Mouse (Mus musculus) layer of hippocampus, adult 9-11 months (tissue): ENCODE data around the gene Gulp1.

Experiments used
- DNase-seq: peaks from one replicate; pipeline ENCODE4 v3.0.0; 2022

The Gulp1 gene

DNA sequence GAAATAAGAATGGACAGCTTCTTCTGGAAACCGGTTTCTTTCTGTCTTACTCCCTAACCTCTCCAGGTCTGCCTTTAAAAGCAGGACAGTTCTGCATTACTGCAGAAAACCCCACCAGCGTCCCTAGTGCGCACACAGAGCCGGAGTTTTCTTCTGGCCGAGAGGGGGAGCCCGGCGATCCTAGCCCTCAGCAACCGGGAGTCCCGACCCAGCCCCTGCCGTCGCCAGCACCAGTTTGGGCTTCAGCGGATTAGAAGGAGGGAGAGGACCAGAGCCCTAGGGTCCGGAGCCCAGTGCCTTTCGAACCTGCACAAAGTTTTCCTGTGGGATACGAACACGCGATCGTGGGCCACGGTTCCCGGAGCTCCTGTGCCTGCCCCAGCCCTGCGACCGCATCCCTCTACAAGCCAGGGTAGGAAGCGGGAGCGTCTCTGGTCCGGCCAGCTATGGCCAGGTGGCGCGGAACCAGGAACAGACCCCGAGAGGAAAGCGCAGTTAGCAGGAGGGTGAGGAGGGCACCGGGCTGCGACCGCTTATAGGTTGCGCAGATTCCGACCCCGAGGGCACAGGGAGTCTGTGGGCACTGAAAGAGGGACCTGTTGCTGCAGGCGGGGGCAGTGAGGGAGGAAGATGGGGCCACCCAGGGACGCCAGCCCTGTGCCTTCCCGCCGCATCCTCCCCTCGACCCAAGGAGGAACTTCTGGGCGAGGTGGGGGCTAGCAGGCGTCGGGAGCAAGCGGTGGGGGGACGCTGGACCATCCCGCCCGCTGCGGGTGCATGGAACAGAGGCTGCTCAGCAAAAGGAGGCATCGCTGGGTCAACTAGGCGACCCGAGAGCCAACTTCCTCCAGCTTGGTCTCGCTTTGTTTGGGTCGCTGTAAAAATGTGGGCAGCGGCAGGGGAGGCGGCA is at the start of gene Gulp1:
Gene Gulp1, plus strand, starts transcription at position 51 of the 910 bp plus-strand sequence.
- DNase-seq = peak; percentile 8

DNA sequence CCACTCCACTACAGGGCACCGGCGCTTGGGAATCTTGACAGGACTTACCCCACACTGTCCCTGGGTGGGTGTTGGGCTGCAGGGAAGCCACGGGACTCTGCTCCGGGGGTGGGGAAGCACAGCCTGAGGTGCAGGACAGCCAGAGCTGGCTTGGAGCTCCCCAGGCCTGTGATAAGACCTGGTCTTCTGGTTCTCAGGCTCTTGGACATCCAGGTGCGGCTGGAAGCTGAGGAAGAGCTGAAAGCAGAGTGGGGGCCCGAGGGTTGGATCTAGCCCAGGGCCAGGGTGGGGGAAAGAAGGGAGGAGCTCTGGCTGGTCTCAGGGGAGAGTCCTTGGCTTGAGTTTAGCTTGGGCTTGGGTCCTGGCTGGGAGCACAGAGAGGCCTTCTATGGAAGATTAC is 1.1 kb upstream of the Gulp1 start:
- DNase-seq = no peak

GRCm38 (mm10) chr1:44552371-44552841 is 1.1 kb downstream of the Gulp1 start:
- peak; percentile 11 for DNase-seq

- peak; percentile 11 for DNase-seq
These were observed 2.0 kb downstream of the Gulp1 start for GRCm38 (mm10) chr1:44553166-44553898.

DNA sequence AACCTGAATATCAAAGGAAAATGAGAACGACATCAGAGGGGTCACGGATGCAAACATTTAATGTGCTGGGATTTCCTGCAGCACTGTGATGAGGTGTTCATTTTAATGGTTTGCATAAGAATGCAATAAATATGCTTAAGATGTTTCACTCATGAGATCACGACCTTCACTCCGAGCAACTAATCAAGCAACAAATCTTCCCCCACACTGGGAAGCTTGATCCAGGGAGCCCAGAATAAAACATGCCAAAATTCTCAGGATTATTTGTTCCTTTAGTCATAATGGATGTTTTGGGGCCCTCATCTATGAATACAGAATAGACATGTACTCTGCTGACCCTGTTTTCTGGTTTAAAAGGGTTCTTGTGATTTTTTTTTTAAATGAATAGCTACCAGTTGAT is 16.1 kb downstream of the Gulp1 start:
- no peak for DNase-seq

DNA sequence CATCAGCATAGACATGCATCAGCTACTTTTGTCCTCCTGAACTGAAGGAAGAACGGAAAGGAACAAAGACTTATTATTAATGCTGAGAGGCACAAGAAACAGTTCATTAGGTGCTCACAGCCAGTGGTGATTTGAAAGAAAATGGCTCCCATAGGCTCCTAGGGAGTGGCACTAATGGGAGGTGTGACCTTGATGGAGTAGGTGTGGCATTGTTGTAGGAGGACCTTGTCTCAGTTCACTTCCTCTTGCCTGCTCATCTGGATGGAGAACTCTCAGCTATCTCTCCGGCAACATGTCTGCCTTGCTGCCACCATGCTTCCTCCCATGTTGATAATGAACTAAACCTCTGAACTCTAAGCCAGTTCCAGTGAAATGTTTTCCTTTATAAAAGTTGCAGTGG is 17.0 kb downstream of the Gulp1 start:
- no peak for DNase-seq

- DNase-seq = no peak
These were observed 24.7 kb downstream of the Gulp1 start for GRCm38 (mm10) chr1:44576001-44576400.

- DNase-seq = no peak
These were observed 25.3 kb downstream of the Gulp1 start for GRCm38 (mm10) chr1:44576610-44577009.

GRCm38 (mm10) chr1:44580390-44580789 is 29.1 kb downstream of the Gulp1 start:
- DNase-seq = no peak

DNA sequence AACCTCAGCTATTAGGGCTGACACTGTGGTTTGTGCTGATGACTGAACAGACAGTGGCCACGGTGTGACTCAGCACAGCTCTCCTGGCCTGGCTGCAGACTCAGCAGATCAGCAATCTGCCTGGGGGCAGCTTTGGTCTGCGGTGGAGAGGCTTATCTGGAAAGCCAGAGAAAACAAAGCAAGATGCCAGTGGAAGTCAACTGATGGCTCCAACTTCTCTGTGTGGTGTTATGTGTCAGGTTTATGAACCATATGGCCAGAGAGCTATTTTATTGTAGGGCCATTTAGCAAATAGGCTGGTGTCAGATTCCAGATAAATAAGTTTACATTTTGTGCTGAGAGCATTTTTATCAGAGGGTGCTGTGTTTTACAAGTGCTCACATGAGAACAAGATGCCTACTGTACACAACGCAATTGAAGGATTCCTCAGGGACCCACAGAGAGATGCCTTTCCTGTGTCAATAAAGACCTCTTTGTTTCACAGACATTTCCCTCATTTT is 33.6 kb downstream of the Gulp1 start:
- no peak for DNase-seq

GRCm38 (mm10) chr1:44591742-44592141 is 40.4 kb downstream of the Gulp1 start:
- no peak for DNase-seq

GRCm38 (mm10) chr1:44593109-44593508 is 41.8 kb downstream of the Gulp1 start:
- DNase-seq = no peak

GRCm38 (mm10) chr1:44598312-44598711 is 47.0 kb downstream of the Gulp1 start:
- DNase-seq = no peak

DNA sequence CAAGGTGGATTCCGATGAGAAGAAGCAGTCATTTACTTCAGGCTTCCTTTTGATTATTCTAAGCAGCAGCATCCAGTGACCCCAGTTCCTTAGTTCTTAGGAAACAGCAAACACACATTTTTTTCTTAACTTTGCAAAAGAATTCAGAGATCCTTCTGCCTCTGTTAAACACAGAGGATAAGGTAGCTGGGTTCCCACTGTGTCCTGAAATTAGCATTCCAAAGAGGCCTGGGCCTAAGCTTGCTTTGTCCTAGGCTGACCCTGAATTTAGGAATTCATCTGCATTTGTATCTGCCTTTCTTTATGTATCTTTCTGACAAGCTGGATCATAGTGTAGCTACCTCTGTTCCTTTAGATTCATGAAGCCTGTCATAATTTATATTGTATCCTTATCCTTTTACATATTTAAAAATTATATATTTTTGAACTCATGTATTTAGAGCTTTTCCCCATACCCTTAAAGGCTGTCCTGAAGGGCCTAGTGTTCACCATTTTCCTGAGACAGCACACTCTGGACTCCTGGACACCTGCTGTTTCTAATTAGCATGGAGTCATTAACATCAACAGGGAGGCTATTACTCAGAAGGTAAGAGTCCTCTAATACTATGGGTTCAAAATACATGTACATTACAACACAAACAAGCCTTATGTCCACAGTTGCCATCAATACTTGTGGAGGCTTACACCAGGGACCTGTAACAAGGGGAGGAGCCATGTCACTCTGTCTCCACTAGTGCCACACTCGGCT is 62.2 kb downstream of the Gulp1 start:
- DNase-seq = no peak

GRCm38 (mm10) chr1:44618751-44619150 is 67.4 kb downstream of the Gulp1 start:
- no peak for DNase-seq

DNA sequence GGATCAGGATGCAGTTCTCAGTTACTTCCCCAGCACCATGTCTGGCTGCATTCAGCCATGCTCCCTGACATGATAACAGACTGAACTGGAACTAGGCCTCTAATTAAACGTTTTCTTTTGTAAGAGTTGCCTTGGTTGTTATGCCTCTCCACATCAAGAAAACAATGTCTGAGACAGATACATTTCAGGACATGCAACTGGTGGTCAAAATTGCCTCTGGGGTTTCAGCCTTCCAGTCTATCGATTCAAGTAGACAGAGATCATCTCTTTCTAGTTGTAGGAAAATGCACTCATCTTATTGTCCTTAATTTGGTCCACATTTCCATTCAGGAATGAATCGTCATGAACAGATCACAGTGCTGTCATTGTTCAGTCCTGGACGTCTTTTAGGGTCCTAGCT is 83.2 kb downstream of the Gulp1 start:
- DNase-seq = no peak

DNA sequence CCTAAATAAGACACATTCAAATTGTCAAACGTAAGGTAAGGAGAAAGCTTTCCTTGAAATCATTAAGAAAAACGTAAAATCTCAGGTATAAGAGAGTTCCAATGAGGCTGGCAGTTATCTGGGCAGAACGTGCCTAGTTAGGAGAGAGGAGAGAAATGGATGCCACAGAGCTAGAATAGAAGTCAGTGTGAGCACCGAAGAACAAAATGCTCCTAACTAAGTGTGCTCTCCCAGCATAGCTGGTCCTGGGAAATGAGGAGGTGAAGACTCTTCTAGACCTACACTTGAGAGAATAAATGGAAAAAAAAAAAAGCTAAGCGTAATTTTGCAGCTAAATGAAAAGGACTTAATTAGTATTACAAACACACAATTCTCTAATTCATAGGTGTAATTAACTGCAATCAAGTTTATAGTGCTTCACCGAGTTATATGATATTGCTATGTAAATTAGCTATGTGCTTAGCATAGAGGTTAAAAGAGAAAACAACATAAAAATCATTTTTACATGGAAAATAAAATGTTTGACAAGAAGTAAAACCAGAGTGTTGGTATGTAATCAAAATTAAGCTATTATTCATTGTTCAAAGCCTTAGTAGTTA is 94.5 kb downstream of the Gulp1 start:
- no peak for DNase-seq

- DNase-seq = peak; percentile 5
These were observed 127.7 kb downstream of the Gulp1 start for GRCm38 (mm10) chr1:44678974-44679373.

DNA sequence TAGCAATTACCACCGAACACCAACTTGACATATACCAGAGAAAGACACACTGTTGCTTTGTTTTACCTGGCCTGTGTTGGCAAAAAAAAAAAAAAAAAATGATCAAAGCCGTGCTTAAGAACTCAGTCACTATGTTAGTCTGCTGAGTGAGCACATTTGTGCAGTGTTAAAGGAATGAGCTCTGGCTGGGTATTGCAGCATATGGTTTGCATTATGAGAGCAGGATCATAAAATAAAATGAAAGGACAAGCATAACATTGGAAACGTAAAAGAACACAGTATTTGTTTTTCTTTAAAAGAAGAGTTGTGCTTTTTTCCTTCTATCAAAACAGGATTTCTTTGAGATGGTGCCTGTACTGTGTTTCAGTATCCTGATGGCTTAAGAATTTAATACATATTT is 128.1 kb downstream of the Gulp1 start:
- DNase-seq = no peak

DNA sequence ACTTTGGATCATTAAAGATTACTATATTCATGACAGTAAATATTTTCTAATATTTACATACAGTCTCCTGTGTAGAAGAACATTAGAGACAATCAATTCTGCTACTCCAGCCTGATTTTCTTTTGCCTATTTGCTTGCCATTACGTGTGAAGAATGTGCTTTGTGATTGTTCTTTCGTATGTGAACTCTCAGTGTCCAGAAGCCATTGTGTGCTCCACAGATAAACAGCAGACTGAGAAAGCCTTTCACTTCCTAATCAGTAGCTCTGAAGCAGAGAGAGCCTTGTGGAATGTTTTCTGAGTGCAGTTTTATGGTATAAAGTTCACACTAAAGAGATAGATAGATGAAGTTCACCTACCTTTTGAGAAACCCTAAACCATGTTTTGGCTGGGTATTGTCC is 131.2 kb downstream of the Gulp1 start:
- no peak for DNase-seq

DNA sequence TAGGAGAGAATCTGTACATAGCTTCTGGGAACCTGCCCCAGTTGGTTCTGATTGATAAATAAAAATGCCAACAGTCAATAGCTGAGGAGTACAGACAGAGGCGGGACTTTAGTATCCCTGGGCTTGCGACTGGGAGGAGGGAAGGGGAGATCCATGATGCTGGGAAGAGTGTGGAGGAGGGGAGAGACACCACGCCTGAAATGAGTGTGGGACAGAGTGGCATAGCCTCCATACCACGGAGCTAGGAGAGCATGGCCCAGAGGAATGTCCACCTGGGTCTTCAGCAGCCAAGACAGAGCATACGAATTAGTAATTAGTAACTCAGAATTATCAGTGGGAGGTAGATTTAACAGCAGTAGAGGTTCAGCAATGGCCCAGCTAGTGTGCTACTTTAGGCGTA is 132.4 kb downstream of the Gulp1 start:
- DNase-seq = no peak

DNA sequence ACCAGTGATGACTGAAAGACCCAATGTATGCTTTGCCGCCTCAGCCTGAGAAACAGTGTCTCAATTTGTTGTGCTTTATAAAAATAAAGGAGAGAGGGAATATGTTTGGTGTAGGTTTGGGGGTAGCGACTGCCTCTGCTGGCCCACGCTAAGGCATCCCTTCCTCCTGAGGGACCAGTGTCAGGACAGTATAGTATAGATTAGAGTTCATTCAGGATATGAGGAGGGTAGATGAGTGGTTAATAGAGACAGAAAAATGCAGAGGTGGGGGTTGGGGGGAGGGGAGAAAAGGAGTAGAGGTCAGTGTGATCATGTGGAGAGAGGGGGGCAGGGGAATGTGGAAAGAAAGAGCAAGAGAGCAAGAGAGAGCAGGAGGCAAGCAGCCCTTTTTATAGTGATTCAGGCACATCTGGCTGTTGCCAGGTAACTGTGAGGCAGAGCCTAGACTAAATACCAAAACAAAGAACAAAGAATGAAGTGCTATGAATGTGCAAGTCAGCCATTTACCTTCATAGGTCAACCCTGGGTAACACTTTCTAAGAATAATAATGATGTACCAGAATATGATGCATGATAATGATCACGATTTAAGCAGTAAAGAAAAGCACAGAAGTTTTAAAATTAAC is 169.6 kb downstream of the Gulp1 start:
- DNase-seq = no peak
